Mouse (Mus musculus) bone marrow, adult 2 months (tissue): ENCODE results near the gene Cavin1. TPM values are rescaled to one million over a fixed set of nuclear protein-coding genes. Genes with fewer than 3 reads are reported as not detected.
"Not testable (repeated sequence)": the region's sequence is repeated elsewhere in the genome, so short reads cannot be mapped to it uniquely, and the experiment has no call there.

ENCODE experiments used
- H3K27ac ChIP-seq: fragments of 200-500 bp; 2 replicates; pipeline ENCODE4 v1.5.1; 2012; ENCODE audit warnings: low read depth, mild to moderate bottlenecking, control low read depth, inconsistent platforms, low read length; ENCODE audit not compliant: control insufficient read depth, poor library complexity, insufficient read depth
- H3K4me1 ChIP-seq: fragments of 200-500 bp; 2 replicates; pipeline ENCODE4 v1.6.1; 2011; ENCODE audit warnings: low read length; ENCODE audit not compliant: control insufficient read depth, insufficient read depth
- H3K4me3 ChIP-seq: fragments of 200-500 bp; replicated peaks from 2 replicates; pipeline ENCODE3; 2011; ENCODE audit warnings: mild to moderate bottlenecking, low read depth, low read length, control low read depth; ENCODE audit not compliant: control insufficient read depth
- CTCF ChIP-seq: fragments of 200-500 bp; IDR thresholded peaks from 2 replicates; pipeline ENCODE4 v1.5.1; 2011; ENCODE audit warnings: low read length, control low read depth; ENCODE audit not compliant: control insufficient read depth, insufficient read depth
- POLR2A ChIP-seq: fragments of 200-500 bp; IDR thresholded peaks from 2 replicates; pipeline ENCODE4 v1.6.1; 2011; ENCODE audit warnings: low read depth, mild to moderate bottlenecking, control low read depth, low read length, borderline replicate concordance; ENCODE audit not compliant: control insufficient read depth
- WGBS: fragments of 180-500 bp; shearing (Covaris S2); methylation state at CpG from one replicate; pipeline ENCODE4 v1.1.7; 2018; 5-methylcytosine and 5-hydroxymethylcytosine counted together
- polyA plus RNA-seq: library from polyadenylated mRNA; stranded (reverse); fragments of >200 nt; gene quantifications from 2 replicates; pipeline ENCODE4 v1.2.4, GENCODE M21; 2011; ENCODE audit warnings: low replicate concordance; ENCODE audit not compliant: missing spikeins, insufficient read depth, insufficient read length

Cavin1 gene
- polyA plus RNA-seq: 54.2 and 71.2 TPM in 2 replicates

- Histone ChIP-seq H3K4me3 (peak within 1 kb of the TSS; percentile 57), H3K4me1 (no peaks in the 10 kb centered on the region), H3K27ac (peak within 1 kb of the TSS; percentile 12; the same call in 1 of the 2 replicates)
- WGBS: 5% methylated on average over 20 of the region's 20 CpGs
- TF ChIP-seq POLR2A (no peak), CTCF (no peak)
Observed at GRCm38 (mm10) chr11:100970557-100970937, at the start of gene Cavin1. TSS of gene Cavin1 (minus strand) at chr11:100970887.

GRCm38 (mm10) chr11:101011641-101012040 lies 41.0 kb upstream of the Cavin1 start:
- Histone ChIP-seq H3K4me1 (0 out of 2 replicates have a peak, but pooled peaks cover 1% of the 10 kb centered on the region), H3K4me3 (no peak overlapping the region), H3K27ac (no peak overlapping the region)
- no peak for TF ChIP-seq POLR2A
- TF ChIP-seq CTCF: no peak
- WGBS: 76% methylated on average over 6 of the region's 6 CpGs

- WGBS: 2% methylated on average over 29 of the region's 29 CpGs
- Histone ChIP-seq H3K4me3 (peak overlapping the region; percentile 81), H3K27ac (peak overlapping the region; percentile 87), H3K4me1 (0 out of 2 replicates have a peak, but pooled peaks cover 1% of the 10 kb centered on the region)
- TF ChIP-seq CTCF (no peak), POLR2A (no peak)
Observed at GRCm38 (mm10) chr11:101009888-101010784, 39.4 kb upstream of the Cavin1 start.

- H3K4me3 ChIP-seq: peak within 1 kb of the TSS; percentile 81
- WGBS: under 1% methylated on average over 44 of the region's 44 CpGs
- peak within 1 kb of the TSS; percentile 87 for H3K27ac ChIP-seq
- TF ChIP-seq POLR2A (peak; percentile 83; the same call in 1 of the 2 replicates), CTCF (no peak)
- H3K4me1 ChIP-seq: 0 out of 2 replicates have a peak, but pooled peaks cover 1% of the 10 kb centered on the region
Observed at GRCm38 (mm10) chr11:101009046-101009887, 38.6 kb upstream of the Cavin1 start, which contains the start of gene Atp6v0a1. TSS of gene Atp6v0a1 (plus strand) at chr11:101009452.

- TF ChIP-seq POLR2A: no peak
- TF ChIP-seq CTCF: no peak
- 7% methylated on average over 14 of the region's 14 CpGs for WGBS
- no peak overlapping the region for H3K4me3 ChIP-seq
- 0 out of 2 replicates have a peak, but pooled peaks cover 1% of the 10 kb centered on the region for H3K4me1 ChIP-seq
- peak overlapping the region; percentile 87; the same call in 1 of the 2 replicates for H3K27ac ChIP-seq
Observed at GRCm38 (mm10) chr11:101008206-101009045, 37.7 kb upstream of the Cavin1 start.

GRCm38 (mm10) chr11:101003025-101003685 lies 32.5 kb upstream of the Cavin1 start:
- 29% methylated on average over 3 of the region's 3 CpGs for WGBS
- H3K4me1 ChIP-seq: peaks cover 5% of the 10 kb centered on the region; the same call in 1 of the 2 replicates
- H3K27ac ChIP-seq: no peak overlapping the region
- TF ChIP-seq POLR2A: no peak
- no peak for TF ChIP-seq CTCF
- no peak overlapping the region for H3K4me3 ChIP-seq

GRCm38 (mm10) chr11:101001875-101002552 lies 31.3 kb upstream of the Cavin1 start:
- WGBS: 23% methylated on average over 6 of the region's 6 CpGs
- not testable (repeated sequence) for H3K27ac ChIP-seq, H3K4me3 ChIP-seq, H3K4me1 ChIP-seq
